Mouse (Mus musculus): Measurements from ENCODE around the gene Vmn2r89.
"Not testable (repeated sequence)": the region's sequence is repeated elsewhere in the genome, so short reads cannot be mapped to it uniquely, and the experiment has no call there.

Gene Vmn2r89

GRCm38 (mm10) chr14:51451557-51451956, at the start of gene Vmn2r89:
Gene Vmn2r89, plus strand, starts transcription at chr14:51451857.
- not testable (repeated sequence) for DNase-seq

GRCm38 (mm10) chr14:51410520-51410919, 41.1 kb upstream of the Vmn2r89 start, which contains the start of gene Vmn2r88:
Gene Vmn2r88, plus strand, starts transcription at chr14:51410820.
- DNase-seq = no peak

GRCm38 (mm10) chr14:51423885-51424284, 27.8 kb upstream of the Vmn2r89 start:
- DNase-seq = no peak

GRCm38 (mm10) chr14:51430138-51430537, 21.5 kb upstream of the Vmn2r89 start:
- DNase-seq = not testable (repeated sequence)

- DNase-seq = no peak
Measured at GRCm38 (mm10) chr14:51434546-51434945, 17.1 kb upstream of the Vmn2r89 start.

GRCm38 (mm10) chr14:51435020-51435419, 16.6 kb upstream of the Vmn2r89 start:
- no peak for DNase-seq

GRCm38 (mm10) chr14:51438955-51439354, 12.7 kb upstream of the Vmn2r89 start:
- DNase-seq = no peak

GRCm38 (mm10) chr14:51480278-51480677, 28.6 kb downstream of the Vmn2r89 start:
- not testable (repeated sequence) for DNase-seq

GRCm38 (mm10) chr14:51481332-51482015, 29.8 kb downstream of the Vmn2r89 start:
- DNase-seq = not testable (repeated sequence)

- no peak for DNase-seq
Measured at GRCm38 (mm10) chr14:51482051-51482715, 30.5 kb downstream of the Vmn2r89 start.

- DNase-seq = not testable (repeated sequence)
Measured at GRCm38 (mm10) chr14:51482971-51483381, 31.3 kb downstream of the Vmn2r89 start.

- no peak for DNase-seq
Measured at GRCm38 (mm10) chr14:51483671-51484070, 32.0 kb downstream of the Vmn2r89 start.

GRCm38 (mm10) chr14:51486111-51486510, 34.5 kb downstream of the Vmn2r89 start:
- DNase-seq = no peak

GRCm38 (mm10) chr14:51495781-51496180, 44.1 kb downstream of the Vmn2r89 start:
- DNase-seq = no peak

GRCm38 (mm10) chr14:51496955-51497354, 45.3 kb downstream of the Vmn2r89 start:
- no peak for DNase-seq

- DNase-seq = no peak
Measured at GRCm38 (mm10) chr14:51497958-51498357, 46.3 kb downstream of the Vmn2r89 start.

GRCm38 (mm10) chr14:51499707-51500275, 48.1 kb downstream of the Vmn2r89 start:
- no peak for DNase-seq

- no peak for DNase-seq
Measured at GRCm38 (mm10) chr14:51500461-51500860, 48.8 kb downstream of the Vmn2r89 start.

- DNase-seq = no peak
Measured at GRCm38 (mm10) chr14:51507416-51507815, 55.8 kb downstream of the Vmn2r89 start.
